Mouse (Mus musculus) spleen, embryonic (tissue): ENCODE measurements around the gene Efs.
"Not testable (repeated sequence)": the region's sequence is repeated elsewhere in the genome, so short reads cannot be mapped to it uniquely, and the experiment has no call there.

Experiments used
- CTCF ChIA-PET: fragments of 350-600 bp; sonication (Branson Sonifier 250); formaldehyde crosslinking; loops from one replicate; lab custom pipeline; 2022; lab: Charles Lee

Efs gene

GRCm38 (mm10) chr14:54948781-54949180, 22.9 kb upstream of the Efs start:
- CTCF ChIA-PET: no interaction called here

DNA sequence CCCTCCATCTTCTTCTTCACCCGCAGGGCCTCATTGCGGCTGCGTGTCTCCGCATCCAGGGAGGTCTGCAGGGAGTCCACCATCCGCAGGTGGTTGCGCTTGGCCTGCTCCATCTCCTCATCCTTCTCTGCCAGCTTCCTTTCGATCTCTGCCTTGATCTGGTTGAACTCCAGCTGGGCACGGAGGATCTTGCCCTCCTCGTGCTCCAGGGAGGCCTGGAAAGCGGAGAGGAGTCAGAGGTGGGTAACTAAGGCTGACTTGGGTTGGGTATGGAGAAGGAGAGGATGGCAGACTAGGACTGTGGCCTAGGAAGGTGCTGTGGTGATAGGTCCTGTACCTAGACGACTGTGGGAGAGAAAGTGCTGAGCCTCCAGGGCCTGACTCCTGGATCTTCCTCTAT, 21.1 kb upstream of the Efs start:
- CTCF ChIA-PET: not testable (repeated sequence)

- CTCF ChIA-PET: interaction anchor here (0.5 kb wide), 1 partner anchor 80 kb away, joined by 14 read pairs; no protein-coding TSS in a partner anchor
Observed at GRCm38 (mm10) chr14:54945975-54946704, 20.2 kb upstream of the Efs start.

DNA sequence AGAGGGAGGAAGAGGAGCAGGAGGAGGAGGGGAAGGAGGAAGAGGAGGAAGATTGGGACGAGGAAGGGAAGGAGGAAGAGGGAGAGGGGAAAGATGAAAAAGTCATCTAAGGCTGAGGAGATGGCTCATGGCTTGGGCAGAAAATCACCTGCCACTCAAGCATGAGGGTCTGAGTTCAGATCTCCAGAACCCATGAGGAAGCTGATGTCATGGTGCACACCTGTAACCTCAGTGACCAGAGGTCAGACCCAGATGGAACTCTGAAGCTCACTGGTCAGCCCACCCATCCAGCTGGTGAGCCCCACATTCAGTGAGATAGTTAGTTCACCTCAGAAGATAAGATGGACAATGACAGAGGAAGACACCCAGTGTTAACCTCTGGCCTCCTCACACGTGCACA, 19.0 kb upstream of the Efs start:
- CTCF ChIA-PET: no interaction called here

DNA sequence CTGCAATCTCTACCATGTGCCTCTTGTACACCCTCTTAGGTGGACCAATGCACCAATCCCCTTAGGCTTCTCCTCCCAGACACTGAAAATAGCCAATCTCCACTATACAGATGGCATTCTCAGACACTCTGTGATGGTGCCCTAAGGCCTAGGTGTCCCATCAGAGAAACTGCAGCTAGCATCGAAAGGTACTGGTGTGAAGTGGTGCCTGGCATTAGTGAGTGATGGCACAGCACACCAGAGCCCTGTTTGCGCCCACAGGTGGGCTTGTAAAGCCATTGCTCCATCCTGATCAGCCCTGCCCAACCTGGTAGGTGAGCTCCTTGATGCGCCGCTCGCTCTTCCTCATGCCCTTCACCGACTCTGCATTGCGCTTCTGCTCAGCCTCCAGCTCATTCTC, 18.0 kb upstream of the Efs start:
- CTCF ChIA-PET: no interaction called here

DNA sequence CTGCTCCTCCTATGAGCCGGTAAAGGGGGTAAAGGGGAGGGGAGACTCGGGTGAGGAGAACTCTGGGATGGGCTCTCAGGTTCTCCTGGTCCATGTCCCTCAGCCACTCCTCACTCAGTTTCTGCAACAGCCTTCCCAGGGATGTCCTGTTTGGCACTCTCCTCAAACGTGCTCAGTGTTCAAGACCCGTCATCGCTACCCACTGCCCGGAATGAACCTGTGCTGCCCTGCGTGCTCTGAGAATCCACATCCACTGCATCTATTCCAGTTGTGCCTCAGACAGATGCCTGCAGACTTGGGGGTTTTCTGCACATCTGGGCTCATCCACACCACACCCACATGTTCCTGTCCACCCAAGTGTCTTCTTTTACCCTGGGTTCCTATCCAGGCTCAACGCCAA, 16.6 kb upstream of the Efs start:
- CTCF ChIA-PET: no interaction called here

- CTCF ChIA-PET: interaction anchor here (0.7 kb wide), 1 partner anchor 116 kb away, joined by 7 read pairs; no protein-coding TSS in a partner anchor
Observed at GRCm38 (mm10) chr14:54941024-54941978, 15.4 kb upstream of the Efs start.

GRCm38 (mm10) chr14:54940176-54940530, 14.2 kb upstream of the Efs start:
- CTCF ChIA-PET: no interaction called here

GRCm38 (mm10) chr14:54939434-54940175, 13.7 kb upstream of the Efs start:
- CTCF ChIA-PET: interaction anchor here (0.6 to 1.1 kb wide), 2 partner anchors 96 to 104 kb away, joined by 3 to 15 read pairs; no protein-coding TSS in a partner anchor

- CTCF ChIA-PET: interaction anchor here (0.6 to 1.1 kb wide), 3 partner anchors 16 to 332 kb away, joined by 3 to 4 read pairs (median 3); no protein-coding TSS in a partner anchor
Observed at GRCm38 (mm10) chr14:54938431-54939219, 12.7 kb upstream of the Efs start.

GRCm38 (mm10) chr14:54937361-54938182, 11.6 kb upstream of the Efs start:
- CTCF ChIA-PET: interaction anchor here (0.6 kb wide), 2 partner anchors 111 to 334 kb away, joined by 4 to 7 read pairs; no protein-coding TSS in a partner anchor

- CTCF ChIA-PET: no interaction called here
Observed at GRCm38 (mm10) chr14:54936831-54937160, 10.9 kb upstream of the Efs start.

- CTCF ChIA-PET: no interaction called here
Observed at GRCm38 (mm10) chr14:54935904-54936830, 10.2 kb upstream of the Efs start, which contains the start of gene Cmtm5. Gene Cmtm5, plus strand, starts transcription at chr14:54936261.

DNA sequence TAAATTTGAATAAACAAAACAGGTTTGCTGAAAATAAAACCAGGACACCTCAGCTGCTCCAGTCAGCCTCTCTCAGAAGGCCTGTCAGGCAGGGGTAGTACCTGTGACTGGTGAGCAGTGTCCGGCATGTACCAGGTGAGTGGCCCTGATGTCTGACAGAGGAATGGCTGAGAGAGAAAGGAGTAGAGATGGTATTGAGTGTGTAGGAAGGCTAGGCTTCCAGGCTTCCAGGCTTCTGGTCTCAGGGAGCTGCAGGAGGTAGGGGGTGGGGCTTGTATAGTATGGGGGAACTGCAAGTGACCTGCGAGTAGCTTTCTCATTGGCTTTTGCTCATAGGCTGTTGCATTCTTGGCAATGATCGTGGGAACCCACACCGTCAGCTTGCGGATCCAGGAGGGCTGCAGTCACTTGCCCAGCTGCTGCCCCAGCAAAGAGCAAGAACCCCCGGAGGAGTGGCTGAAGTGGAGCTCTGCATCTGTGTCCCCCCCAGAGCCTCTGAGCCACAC, 6.8 kb upstream of the Efs start, which contains the start of gene Il25:
TSS of gene Il25 (plus strand) at position 51 of the 506 bp plus-strand sequence.
- CTCF ChIA-PET: no interaction called here

DNA sequence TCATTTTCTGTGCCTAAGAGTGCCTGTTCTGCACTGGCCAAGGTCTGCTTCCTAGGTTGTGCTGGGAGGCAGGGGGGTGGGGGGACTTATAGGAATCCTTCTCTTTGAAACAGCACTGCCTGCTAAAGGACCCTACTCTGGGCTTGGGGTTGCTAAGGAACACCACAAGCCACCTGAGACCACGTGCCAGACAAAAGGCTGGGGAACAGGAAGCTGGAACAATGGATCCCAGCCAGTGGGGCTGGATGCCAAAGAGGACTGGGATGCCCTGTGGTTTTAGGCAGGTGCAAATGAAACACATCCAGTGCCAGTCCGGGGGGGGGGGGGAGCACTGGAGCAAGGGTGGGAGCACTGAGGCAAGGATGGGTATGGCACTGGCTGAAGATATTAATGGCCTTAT, 4.5 kb upstream of the Efs start:
- CTCF ChIA-PET: interaction anchor here (0.8 kb wide), 1 partner anchor 20 kb away, joined by 7 read pairs; no protein-coding TSS in a partner anchor

- CTCF ChIA-PET: interaction anchor here (0.8 kb wide), 1 partner anchor 20 kb away, joined by 7 read pairs; no protein-coding TSS in a partner anchor
Observed at GRCm38 (mm10) chr14:54929801-54930200, 3.9 kb upstream of the Efs start.

DNA sequence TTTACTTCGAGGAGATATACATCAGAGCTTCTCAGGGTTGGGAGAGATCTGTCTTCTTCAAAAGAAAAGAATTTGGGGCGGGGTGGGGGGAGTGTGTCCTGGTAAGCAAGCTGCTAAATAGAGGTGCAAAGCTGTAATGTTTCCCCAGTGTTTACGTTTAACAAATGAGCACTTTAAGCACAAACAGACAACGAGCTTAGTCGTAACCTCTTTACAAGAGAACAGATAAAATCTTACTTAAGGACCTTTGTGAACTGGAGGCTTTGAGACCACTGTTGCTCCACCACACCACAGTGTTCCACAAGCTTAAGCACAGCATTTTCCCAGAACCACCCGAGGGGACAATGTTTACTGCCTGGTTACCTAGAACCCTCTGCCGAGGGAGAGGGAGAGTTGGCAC, 1.4 kb upstream of the Efs start:
- CTCF ChIA-PET: no interaction called here

DNA sequence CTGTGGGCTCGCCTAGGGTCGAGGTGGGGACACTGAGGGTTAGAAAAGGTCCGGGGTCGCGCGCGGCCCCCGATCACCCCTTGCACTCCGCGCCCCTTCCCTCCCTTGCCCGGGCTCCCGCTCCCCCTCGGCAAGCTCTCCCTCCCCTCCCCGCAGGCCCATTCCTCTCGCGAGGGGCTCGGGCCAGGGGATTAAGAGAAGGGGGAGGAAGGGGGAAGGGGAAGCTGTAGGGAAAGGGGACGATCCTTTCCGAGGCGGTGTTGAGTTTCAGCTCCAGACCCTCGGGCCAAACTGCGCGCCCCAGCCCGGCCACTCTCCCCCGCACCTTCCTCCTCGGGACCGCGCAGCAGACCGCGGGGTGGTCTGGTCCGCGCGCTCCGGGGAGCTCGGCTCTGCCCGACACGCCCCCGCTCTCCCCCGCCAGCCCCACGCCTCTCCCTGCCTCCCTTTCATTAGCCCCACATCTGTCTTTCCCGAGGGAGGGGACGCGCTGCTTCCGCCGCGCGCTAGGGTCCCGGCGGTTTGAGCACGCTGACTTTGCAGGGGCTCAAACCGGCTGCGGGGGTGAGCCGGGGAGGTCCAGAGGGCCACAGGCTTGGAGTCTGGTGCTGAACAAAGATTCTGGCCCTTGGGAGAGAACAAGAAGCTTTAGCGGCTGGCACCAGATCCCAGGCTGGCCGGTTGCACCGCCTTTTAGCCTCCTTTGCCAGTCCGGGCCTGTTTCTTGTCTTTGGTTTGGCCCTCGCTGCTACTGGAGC, 654 bp upstream of the Efs start:
- CTCF ChIA-PET: no interaction called here
